Mouse (Mus musculus): ENCODE results near the gene St5.

- TF ChIP-seq CTCF (IDR thresholded peaks at IDR 0.05; ENCODE audit: borderline replicate concordance, insufficient read depth, low read depth, low read length), result no peak
- TF ChIP-seq POLR2A (IDR thresholded peaks at IDR 0.05; ENCODE audit: borderline replicate concordance, insufficient read depth, low read length), result no peak
These were observed 111.2 kb downstream of the St5 start for GRCm38 (mm10) chr7:109592184-109592583.

Measured in cerebellum, adult 2 months (tissue).